Mouse (Mus musculus): ENCODE data around the gene Gm1979.
"Not testable (repeated sequence)": the region's sequence is repeated elsewhere in the genome, so short reads cannot be mapped to it uniquely, and the experiment has no call there.

Gm1979 gene

GRCm38 (mm10) chr5:26004698-26005097 lies at the start of gene Gm1979:
Gm1979 (minus strand) TSS chr5:26004798.
- DNase-seq, result not testable (repeated sequence)

GRCm38 (mm10) chr5:26039458-26039857 lies 34.9 kb upstream of the Gm1979 start, which contains the start of gene Speer4a:
Speer4a (minus strand) TSS chr5:26039558.
- DNase-seq, result not testable (repeated sequence)

- DNase-seq, result not testable (repeated sequence)
These were observed 18.2 kb upstream of the Gm1979 start, which contains the start of gene Gm5862 for GRCm38 (mm10) chr5:26022816-26023215. Gm5862 (minus strand) TSS chr5:26022916.

GRCm38 (mm10) chr5:26007697-26008096 lies 3.1 kb upstream of the Gm1979 start:
- not testable (repeated sequence) for DNase-seq

GRCm38 (mm10) chr5:26006937-26007695 lies 2.5 kb upstream of the Gm1979 start:
- DNase-seq, result not testable (repeated sequence)

GRCm38 (mm10) chr5:25988550-25988949 lies 16.0 kb downstream of the Gm1979 start, which contains the start of gene Gm21698:
Gm21698 (minus strand) TSS chr5:25988650.
- DNase-seq, result not testable (repeated sequence)

GRCm38 (mm10) chr5:25972563-25972962 lies 32.0 kb downstream of the Gm1979 start, which contains the start of gene Gm21680:
Gm21680 (minus strand) TSS chr5:25972663.
- DNase-seq, result not testable (repeated sequence)

- not testable (repeated sequence) for DNase-seq
These were observed 47.5 kb downstream of the Gm1979 start for GRCm38 (mm10) chr5:25957050-25957449.

GRCm38 (mm10) chr5:25956611-25957010 lies 48.0 kb downstream of the Gm1979 start:
- DNase-seq, result not testable (repeated sequence)

- DNase-seq, result not testable (repeated sequence)
These were observed 50.3 kb downstream of the Gm1979 start, which contains the start of gene Gm21671 for GRCm38 (mm10) chr5:25954317-25954716. Gm21671 (minus strand) TSS chr5:25954417.
